Mouse (Mus musculus) layer of hippocampus, adult 11-12 months (tissue): ENCODE measurements around the gene Anxa3.

ENCODE experiments used
- DNase-seq: peaks from one replicate; pipeline ENCODE4 v3.0.0; 2022; ENCODE audit warnings: low spot score

Anxa3 gene

DNA sequence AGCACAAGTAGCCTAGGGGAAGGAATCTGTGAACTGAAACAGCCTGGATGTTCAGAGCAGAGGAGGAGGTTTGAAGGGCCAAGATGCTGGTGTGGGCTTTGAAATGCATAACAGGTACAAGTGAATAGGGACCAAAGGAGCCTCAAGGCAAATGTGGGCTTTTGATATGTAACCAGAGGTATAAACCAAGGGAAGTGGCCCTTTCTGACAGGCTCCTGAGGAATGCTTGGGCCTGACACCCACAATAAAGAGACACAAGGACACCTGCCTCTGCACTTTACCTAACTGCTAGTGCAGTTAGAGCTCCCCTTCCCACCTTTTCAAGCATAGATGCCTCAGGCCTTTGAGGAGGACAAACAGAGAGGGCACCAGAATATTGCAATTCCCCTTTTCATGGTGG is 54.8 kb downstream of the Anxa3 start:
- no peak for DNase-seq

DNA sequence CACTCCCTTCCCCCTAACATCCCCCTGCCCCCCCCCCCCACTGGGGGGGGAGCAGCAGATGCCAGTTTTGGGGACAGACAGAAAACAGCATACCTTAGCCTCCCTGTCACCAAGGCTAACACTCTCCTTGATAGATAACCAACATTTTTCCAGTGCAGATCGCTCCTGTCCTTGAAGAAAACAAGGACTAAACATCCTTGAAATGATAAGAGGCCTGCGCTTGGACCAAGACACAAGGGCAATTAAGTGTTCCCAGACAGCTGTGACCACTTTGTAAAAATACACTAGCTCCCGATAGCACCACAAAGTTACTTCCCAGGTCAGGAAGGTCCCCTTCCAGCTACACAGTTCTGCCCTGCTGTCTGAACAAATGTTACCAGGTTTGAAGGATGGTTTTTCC is 55.2 kb downstream of the Anxa3 start:
- DNase-seq, result no peak

DNA sequence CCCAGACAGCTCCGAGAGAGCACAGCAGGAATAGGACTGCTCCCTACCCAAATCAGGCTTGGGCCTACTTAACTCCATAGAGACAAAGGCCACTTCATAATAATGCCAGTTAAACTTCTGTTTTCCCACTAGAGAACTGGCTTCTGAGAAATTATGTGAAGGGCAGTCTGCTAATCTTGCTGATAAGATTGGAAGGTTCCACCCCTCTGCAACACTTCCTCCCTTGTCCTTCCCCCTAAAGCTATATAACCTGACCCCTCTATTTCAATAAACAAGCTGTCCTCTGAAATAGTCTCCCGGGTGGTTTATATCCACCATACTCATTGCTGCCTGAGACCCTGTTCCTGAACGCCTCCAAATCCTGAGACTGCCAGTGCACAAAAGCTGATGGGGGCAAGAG is 56.1 kb downstream of the Anxa3 start:
- no peak for DNase-seq

DNA sequence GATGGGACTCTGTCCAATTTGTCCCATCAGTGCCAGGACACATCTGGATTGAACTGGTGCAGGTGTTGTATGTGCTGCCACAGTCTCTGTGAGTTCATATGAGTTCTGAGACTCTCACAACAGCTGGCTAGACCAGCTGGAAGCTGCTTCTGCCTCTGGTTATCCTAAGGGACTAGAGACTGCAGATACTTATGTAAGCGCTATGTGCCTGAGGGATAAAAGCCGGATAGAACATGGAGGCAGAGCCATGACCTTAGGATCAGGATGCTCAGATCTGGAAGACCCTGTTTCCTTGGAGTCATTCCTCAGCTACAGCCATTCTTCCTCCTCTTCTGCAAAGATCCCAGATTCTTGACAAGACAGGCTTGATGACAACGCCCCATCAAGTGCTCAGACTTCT is 60.3 kb downstream of the Anxa3 start:
- no peak for DNase-seq

DNA sequence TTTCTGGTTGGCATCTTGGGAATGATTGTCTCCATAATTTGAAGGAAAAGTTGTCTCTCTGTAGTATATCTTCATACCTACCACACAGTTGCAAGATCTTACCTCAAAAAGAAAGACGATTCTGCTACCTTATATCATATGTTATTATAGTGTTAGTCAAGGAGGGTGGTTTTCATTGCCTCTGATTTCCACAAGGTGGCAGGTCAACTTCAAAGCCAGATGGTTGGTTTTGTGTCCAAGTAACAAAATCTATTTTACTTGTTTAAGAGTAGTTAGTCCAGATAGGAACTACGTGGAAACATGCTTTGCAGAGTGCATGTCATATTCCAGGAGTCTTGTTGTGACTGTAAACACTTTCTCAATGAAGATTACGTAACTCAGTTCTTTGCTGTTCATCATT is 61.2 kb downstream of the Anxa3 start:
- no peak for DNase-seq

DNA sequence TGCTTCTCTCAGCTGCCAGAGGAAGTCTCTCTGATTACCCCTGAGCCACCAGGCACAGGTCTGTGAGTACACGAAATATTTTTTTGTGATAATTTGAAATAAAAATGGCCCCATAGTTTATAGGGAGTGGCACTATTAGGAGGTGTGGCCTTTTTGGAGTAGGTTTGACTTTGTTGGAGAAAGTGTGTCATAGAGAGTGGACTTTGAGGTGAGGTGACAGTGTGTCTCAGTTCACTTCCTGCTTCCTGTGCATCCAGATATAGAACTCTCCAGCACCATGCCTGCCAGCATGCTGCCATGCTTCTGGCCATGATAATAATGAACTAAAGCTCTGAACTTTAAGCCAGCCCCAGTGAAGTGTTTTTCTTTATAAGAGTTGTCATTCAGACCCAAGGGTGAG is 66.8 kb downstream of the Anxa3 start:
- DNase-seq, result no peak

DNA sequence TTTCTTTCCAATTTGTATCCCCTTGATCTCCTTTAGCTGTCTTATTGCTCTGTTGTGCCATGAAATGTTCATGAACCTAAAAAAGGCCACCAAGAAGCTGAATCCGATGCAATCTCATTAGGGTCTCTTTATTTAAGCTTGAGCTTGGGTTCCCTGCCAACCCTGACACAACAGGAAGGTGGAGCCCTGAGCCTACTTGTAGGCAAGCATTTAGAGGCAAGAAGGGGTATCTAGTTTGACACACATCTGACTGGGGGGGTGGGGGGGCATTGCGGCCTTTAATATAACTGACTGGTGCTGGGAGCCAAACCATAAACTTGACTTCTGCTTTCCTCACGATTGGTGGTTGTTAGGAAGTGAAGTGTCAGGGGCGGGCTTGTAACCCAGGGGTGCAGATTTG is 74.0 kb downstream of the Anxa3 start:
- no peak for DNase-seq

DNA sequence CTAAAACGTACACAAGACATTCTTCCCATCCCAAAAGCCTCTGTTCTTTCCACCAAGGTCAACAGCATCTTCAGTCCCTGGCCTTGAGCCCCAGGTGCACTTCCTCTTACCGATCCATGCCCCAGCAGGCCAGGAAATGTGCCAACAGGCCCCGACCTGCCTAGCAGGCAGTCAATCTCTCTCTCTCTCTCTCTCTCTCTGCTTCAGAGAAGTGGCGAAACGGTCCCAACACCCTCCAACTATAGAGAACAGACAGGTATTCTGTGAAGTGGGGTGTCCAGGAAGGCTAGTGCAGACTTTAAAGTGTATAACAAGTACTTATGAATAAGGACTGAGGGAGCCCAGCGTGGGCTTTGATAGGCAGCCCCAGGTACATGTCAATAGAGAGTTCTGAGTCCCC is 75.8 kb downstream of the Anxa3 start:
- no peak for DNase-seq

DNA sequence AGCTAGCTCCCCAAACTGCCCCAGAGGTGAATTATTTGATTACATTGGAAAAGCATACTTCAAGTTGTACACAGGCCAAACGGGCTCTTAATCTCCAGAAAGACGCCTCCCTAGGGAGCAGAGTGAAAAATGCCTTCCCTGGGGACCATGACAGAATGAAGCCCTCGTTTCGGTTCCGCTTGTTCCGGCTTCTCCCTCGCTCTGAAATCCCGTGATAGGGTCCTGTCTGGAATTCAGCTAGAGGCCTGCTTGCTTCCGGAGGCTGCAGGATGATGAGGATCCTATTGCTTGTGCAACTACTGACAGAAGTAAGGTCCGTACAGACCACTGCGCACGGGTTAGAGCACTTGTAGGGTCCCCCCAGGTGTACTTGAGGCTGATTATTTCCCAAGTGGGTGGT is 77.9 kb downstream of the Anxa3 start:
- no peak for DNase-seq

DNA sequence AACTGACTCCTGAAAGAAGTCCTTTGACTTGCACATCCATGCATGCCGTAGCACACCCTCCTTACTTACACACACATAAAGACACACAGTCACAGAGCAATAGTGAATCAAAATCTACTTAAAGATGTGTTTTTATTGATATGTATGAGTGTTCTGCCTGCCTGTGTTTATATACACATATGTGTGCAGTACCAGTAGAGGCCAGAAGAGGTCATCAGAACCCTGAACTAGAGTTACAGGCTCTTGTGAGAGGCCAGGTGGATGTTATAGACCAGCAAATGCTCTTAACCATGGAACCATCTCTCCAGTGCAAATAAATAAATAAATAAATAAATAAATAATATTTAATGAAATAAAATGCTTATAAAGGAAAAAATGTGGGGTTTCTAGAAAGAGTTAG is 85.0 kb downstream of the Anxa3 start:
- no peak for DNase-seq

DNA sequence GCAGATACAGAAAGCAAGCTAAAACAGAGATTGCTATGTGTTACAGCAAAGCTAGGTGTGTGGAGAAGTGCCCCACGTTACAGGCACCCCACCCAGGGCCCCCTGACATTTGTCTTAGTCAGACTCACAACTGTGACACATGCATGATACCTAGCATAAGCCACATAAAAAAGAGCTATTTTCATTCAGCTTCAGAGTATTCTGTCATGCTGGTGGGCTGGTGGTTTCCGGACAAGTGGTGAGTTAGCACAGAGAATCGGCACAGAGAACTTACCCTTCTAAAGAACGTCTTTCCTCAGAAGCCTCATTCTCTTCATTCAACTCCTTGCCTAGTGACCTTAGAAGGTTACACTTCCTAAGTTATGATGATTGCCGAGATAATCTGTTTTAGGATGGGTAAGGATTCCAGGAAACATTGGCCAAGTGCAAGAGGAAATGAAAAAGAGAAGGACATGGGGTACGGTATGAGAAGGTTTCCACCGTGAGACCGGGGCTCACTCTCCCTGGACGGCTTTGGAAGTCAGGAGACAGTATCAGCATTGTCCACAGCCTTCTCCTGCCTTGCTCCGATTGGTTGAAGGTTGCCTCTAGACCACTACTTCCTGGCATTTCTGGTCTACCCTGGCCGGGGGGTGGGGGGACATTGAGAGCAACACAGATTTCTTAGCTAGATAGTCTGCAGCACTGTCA is 85.9 kb downstream of the Anxa3 start:
- DNase-seq, result no peak

DNA sequence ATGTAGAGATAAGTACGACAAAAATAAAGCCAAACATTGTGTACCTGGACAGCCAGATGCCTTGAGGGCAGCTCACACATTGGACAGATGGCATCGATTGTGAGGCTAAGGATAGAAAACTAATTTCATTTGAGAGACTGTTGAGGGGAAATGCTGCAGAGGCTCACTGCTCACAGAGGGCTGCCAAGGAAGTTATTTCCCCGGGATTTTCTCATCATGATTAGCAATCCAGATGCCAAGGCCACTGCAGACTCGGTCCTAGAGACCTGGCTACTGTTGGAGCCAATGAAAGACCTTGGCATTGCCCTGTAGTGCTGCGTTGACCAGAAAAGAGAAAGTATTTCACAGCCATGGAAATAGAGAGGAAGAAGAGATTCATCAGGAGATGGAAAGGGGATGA is 87.1 kb downstream of the Anxa3 start:
- no peak for DNase-seq

DNA sequence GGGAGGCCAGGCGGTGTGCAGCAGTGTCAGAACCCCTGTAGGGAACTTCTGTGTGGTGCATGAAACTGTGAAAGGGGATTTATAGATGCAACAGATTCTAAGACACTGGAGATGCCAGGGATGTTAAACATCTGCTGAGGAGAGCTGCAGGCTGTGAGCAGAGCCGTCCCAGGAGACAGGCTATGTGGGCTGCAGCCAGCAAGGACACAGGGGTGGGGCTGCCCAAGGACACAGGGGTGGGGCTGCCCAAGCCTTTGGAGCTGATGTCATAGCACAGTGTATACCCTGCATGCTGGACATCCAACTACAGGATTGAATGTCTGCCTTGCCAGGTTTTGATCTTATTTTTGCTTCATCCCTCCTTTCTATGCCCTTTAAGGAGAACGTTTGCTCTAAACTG is 88.0 kb downstream of the Anxa3 start:
- DNase-seq, result no peak

DNA sequence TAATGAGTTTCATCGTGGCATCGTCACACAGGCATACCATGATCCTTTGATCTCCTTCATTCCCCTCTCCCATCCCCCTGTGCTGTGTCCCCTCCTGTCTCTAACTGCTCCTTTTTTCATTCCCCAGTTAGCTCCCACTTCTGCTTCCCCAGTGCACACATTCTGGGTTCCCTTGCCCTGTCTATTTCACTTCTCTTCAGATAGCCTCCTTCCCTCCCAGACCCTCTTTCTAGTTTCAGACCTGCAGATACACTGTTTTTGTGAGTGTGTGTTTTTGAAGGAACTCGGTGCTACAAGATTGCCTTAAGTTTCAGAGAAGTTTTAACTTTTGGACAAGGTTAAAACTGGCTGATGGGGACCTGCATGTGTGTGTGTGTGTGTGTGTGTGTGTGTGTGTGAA is 88.5 kb downstream of the Anxa3 start:
- DNase-seq, result no peak

DNA sequence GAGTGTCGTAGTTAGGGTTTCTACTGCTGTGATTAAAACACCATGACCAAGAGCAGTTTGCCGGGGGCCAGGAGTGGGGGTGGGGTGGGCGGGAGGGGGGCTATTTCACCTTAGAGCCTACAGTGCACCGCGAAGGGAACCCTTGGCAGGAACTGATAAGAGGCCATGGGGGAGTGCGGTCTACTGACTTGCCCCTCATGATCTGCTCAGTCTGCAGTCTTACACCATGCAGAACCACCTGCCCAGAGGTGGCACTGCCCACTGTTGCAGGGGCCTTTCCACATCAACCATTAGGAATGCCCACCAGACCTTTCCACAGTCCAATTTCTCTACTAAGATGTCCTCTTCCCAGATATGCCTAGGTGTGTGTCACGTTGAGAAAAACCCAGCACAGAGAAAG is 92.1 kb downstream of the Anxa3 start:
- DNase-seq, result no peak

DNA sequence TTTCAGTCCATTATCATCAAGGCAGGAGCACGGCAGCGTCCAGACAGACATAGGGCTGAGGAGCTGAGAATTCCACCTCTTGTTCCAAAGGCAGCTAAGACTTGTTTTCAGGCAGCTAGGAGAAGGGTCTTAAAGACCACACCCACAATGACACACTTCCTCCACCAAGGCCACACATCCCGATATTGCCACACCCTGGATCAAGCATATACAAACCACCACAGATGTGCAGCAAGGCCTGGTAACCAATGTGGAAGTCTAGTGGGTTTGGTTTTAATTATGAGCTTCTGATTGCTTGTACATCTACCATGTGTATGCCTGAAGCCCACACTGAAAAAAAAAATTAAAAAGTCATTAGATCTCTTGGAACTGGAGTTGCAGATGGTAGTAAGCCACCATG is 95.3 kb downstream of the Anxa3 start:
- no peak for DNase-seq

DNA sequence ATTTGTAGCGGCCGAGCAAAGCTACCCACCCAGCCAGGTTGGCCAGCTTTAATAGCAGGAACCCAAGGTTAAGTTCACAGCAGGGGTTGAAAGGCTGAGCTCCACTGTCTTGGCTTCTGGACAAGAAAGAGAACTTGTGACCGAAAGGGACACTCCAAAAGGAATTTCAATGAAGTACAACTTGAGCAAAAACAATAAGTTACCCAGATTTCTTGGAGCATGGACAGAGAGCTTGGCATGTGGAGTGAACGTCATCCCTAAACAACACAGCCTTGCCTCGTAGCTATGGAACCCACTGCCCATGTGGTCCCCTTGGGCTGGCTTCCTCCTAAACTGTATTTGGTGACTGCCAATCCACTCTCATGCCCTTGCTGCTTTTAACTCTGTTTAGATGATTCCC is 97.2 kb downstream of the Anxa3 start:
- peak; percentile 47 for DNase-seq
